23 mouse cellular contexts compared by ENCODE assay signal in the genomic region with DNA sequence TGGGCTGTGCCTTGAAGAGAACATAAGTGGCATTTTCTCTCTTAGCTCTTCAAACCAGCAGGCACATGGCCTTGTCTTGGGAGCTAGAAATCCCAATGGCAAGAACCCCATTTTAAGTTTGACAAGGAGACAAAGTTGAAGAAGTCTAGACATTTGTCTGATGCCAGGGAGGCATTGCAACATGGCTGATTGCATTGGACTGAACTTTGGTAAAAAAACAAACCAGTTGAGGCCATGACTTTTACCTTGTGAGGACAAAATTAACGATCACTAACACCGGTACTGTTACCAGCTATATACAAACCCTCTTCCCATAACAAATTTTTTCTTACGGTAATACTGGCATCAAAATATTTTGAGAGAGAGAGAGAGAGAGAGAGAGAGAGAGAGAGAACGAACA. TPM values are rescaled to one million over a fixed set of nuclear protein-coding genes. Genes with fewer than 3 reads are reported as not detected.
DNase-seq lines count a peak whose midpoint lies in the region; TF ChIP-seq lines count a peak whose summit lies in the region.
"Had no signal": no experiment of that assay in that cellular context is flagged by ENCODE, and none has a peak within 500 bp of the region (broad histone marks: within the 10 kb centered on the region; RNA-seq: fewer than 3 reads in every experiment).

No protein-coding gene starts in this region.

- H3K79me2 ChIP-seq in liver, adult 2 months (ENCODE audit: control insufficient read depth, insufficient read depth, low read length), result 0 out of 2 replicates have a peak, but pooled peaks cover 3% of the 10 kb centered on the region

- TF ChIP-seq CTCF in liver, adult 2 months (IDR thresholded peaks at IDR 0.05; ENCODE audit: low read depth, low read length), result no peak

- peak overlapping the region; percentile 24 for H3K4me3 ChIP-seq in liver, adult 2 months (ENCODE audit: insufficient read depth, low read depth, low read length)
- H3K4me3 ChIP-seq: forebrain, embryonic 10.5 days; forebrain, embryonic 13.5 days; heart, embryonic 13.5 days; hindbrain, embryonic 12.5 days; hindbrain, embryonic 15.5 days had no signal

- no peaks in the 10 kb centered on the region for H3K36me3 ChIP-seq in liver, adult 2 months (ENCODE audit: control insufficient read depth, insufficient read depth, low read length)
- H3K36me3 ChIP-seq: forebrain, embryonic 10.5 days; heart, embryonic 13.5 days; hindbrain, embryonic 12.5 days; hindbrain, embryonic 15.5 days had no signal

- no peaks in the 10 kb centered on the region for H3K27me3 ChIP-seq in liver, adult 2 months (ENCODE audit: control insufficient read depth, insufficient read depth, low read length)
- H3K27me3 ChIP-seq: forebrain, embryonic 13.5 days; heart, embryonic 13.5 days; hindbrain, embryonic 12.5 days; hindbrain, embryonic 15.5 days had no signal

- DNase-seq in adrenal gland, adult 2 months, result peak; percentile 46
- no peak for DNase-seq in adrenal gland, postnatal 4 days (ENCODE audit: low spot score in 2 of 2)
- DNase-seq in adrenal gland, postnatal 36 days, result peak; percentile 12 to 19
- no peak for DNase-seq in adrenal gland, adult 8-10 months
- DNase-seq in liver, adult 2 months (ENCODE audit: extremely low read depth, low read depth, low spot score), result peak; percentile 98
- no peak for DNase-seq in liver
- DNase-seq in gastrocnemius, postnatal 10 days, result no peak
- DNase-seq: cerebellum, adult 18-20 months; cerebellum, adult 9-10 months; cerebellum, postnatal 14 days; gastrocnemius, postnatal 14 days; heart, adult 11 months; heart, postnatal 14 days had no signal

- H3K4me1 ChIP-seq in liver, adult 2 months (ENCODE audit: control insufficient read depth, insufficient read depth, low read length), result peaks cover 31% of the 10 kb centered on the region
- H3K4me1 ChIP-seq: forebrain, embryonic 10.5 days; forebrain, embryonic 13.5 days; heart, embryonic 13.5 days; hindbrain, embryonic 12.5 days; hindbrain, embryonic 15.5 days had no signal

- TF ChIP-seq POLR2A in liver, adult 2 months (IDR thresholded peaks at IDR 0.05; ENCODE audit: extremely low read depth, insufficient read depth, low read length), result no peak

- H3K9ac ChIP-seq in liver, adult 2 months (ENCODE audit: low read depth, low read length), result no peak overlapping the region; the same call in 1 of the 2 replicates
- H3K9ac ChIP-seq: forebrain, embryonic 13.5 days; heart, embryonic 13.5 days; hindbrain, embryonic 12.5 days; hindbrain, embryonic 15.5 days had no signal

- peak overlapping the region; percentile 99 for H3K27ac ChIP-seq in liver, adult 2 months (replicated peaks; ENCODE audit: insufficient read depth, low read depth, low read length)
- H3K27ac ChIP-seq: forebrain, embryonic 10.5 days; forebrain, embryonic 13.5 days; heart, embryonic 13.5 days; hindbrain, embryonic 12.5 days; hindbrain, embryonic 15.5 days had no signal

- 22% methylated on average over 4 of the region's 4 CpGs for WGBS in liver, adult 2 months

RNA-seq across cellular contexts. Expression of gene Il15ra, which starts 11.7 kb away (rescaled TPM):
- 10 to 100 TPM; 26.8 to 29.9 TPM for total RNA-seq in adrenal gland, adult 2 months (2021)
- 13.0 and 15.4 TPM in 2 replicates for polyA plus RNA-seq in adrenal gland, adult 2 months (2012; rRNA removed)
- 10 to 100 TPM; 12.1 to 17.7 TPM for total RNA-seq in adrenal gland, postnatal 4 days (2021)
- 10 to 100 TPM; 20.1 to 20.3 TPM for total RNA-seq in adrenal gland, postnatal 36 days (2021)
- total RNA-seq in adrenal gland, adult 8-10 months (2022), result 10 to 100 TPM; 15.4 to 21.9 (median 19.2) TPM
- 46.6 and 59.8 TPM in 2 replicates for total RNA-seq in liver, adult 2 months (2014; rRNA removed)
- polyA plus RNA-seq in liver, adult 2 months (2012; rRNA removed), result 20.1 and 24.9 TPM in 2 replicates
- total RNA-seq in gastrocnemius, postnatal 10 days (2021), result 10 to 100 TPM; 12.9 to 15.4 TPM

RNA-seq across cellular contexts. Expression of gene Il2ra, which starts 50.7 kb away (rescaled TPM):
- under 1 TPM; 0.29 to 0.41 TPM for total RNA-seq in adrenal gland, adult 2 months (2021)
- polyA plus RNA-seq in adrenal gland, adult 2 months (2012; rRNA removed), result 0.07 TPM in 1 of 2 replicates, not detected in the other
- under 1 TPM; 0.14 TPM for total RNA-seq in adrenal gland, postnatal 4 days (2021)
- total RNA-seq in adrenal gland, postnatal 36 days (2021), result under 1 TPM; 0.20 to 0.30 TPM
- under 1 TPM; 0.12 to 0.46 (median 0.19) TPM for total RNA-seq in adrenal gland, adult 8-10 months (2022)
- total RNA-seq in liver, adult 2 months (2014; rRNA removed), result 0.07 and 0.09 TPM in 2 replicates
- 0.04 TPM in 2 replicates for polyA plus RNA-seq in liver, adult 2 months (2012; rRNA removed)
- under 1 TPM; 0.14 to 0.16 TPM for total RNA-seq in gastrocnemius, postnatal 10 days (2021)
- total RNA-seq: ES-E14 had no signal
- polyA plus RNA-seq: embryonic facial prominence, embryonic 11.5 days; embryonic facial prominence, embryonic 14.5 days; forebrain, embryonic 10.5 days; forebrain, embryonic 13.5 days; forebrain, embryonic 16.5 days; hindbrain, embryonic 12.5 days; intestine, embryonic 14.5 days had no signal

Comparison
In these comparisons a context has a peak if more than half of its experiments do, and no peak if none do; other contexts are left out.
1. DNase-seq: peak in adrenal gland, adult 2 months (single experiment), adrenal gland, postnatal 36 days (2 of 2) and liver, adult 2 months (single experiment); none in adrenal gland, postnatal 4 days (0 of 2), adrenal gland, adult 8-10 months (single experiment), liver (single experiment) and gastrocnemius, postnatal 10 days (single experiment).